Mouse (Mus musculus) embryo, embryonic 10 days (tissue): ENCODE results near the gene Unc13b.

ENCODE experiments used
- DNase-seq: peaks from one replicate; pipeline ENCODE4 v3.0.0-alpha.2; 2015; ENCODE audit warnings: low spot score

Gene Unc13b

DNA sequence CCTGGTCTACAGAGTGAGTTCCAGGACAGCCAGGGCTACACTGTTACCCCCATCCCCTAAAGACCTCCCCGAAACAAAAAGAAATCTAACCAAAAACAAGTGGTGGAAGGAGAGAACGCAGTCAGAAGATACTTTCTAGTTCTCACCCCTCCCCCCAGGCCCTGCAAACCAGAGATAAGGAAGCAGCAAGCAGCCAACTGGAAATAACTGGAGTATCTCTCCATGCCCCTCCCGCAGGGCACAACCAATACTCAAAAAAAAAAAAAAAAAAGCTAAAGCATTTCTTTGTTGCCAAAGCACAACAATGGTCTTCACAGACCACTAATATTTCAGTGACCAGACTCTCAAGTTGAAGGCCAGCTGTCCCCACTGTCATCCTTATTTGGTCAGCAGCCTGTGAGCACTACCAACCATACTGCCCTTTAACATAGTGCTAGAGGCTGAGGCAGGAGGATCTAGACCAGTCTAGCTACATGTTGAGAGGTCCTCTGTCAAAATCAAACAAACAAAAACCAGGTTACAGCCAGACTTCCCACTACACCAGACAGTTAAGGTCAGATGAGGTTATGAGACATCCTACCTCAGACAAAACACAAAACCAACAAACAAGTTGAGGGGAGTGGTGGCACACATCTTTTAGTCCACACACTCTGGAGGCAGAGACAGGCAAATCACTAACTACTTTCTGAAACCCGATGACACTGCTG lies 20.7 kb upstream of the Unc13b start:
- DNase-seq: no peak

DNA sequence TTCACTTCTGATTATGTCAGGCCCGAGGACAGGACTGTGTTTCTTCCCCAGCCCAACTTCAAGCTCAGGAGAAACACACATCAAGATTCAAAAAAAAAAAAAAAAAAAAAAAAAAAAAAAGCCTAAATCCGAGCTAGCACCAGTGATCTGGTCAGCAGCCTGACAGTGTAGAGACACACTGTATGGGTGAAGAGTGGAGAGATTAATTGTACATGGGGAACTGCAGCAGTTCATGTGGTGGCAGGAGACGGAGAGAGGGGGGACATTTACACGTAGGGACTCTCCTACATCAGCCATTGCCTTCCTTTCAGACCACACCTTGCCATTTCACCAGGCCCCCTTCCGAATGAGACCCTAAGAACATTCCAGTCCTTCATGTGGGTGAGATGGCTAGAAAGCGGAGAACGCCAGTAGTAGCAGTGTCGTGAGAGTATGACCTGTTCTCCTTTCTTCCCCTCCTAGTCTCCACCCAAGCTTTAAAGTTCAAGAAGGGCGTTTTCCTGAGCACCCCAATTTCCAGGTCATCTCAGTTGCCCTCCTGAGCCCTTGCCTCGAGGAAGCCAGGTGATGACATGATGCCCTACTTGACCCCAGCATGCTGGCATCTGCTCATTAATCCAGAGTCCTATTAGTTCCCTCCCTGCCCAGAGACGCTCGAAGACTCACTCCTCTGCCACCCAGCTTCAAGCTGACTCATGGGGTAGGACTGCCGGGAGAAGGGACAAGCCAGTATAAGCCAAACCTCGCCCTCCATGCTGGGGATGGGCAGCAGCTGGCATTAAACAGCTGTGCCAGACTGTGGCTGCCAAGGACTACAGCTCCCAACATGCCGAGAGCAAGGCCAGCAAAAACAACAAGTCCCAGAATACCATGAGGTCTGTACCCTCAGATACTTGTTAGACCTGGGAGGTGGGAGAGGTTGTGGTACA lies 19.9 kb upstream of the Unc13b start:
- no peak for DNase-seq

DNA sequence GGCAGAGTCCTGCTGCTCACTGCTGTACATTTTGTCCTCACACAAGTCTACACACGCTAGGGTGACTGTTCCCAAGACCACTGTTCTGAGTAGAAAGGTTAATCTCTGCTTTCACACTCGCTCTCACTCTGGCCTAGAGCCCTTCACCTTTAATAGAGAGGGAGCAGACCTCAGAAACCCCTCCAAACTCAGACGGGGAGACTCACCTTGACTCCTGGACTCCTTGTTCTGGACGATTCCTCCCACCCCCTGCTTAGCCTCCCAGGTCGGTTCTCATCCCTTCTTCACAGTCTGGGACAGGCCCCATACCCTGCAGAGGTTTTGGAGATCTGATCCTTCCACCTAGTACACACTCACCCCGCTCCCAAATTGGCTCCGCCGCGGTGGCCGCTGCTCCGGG lies 19.1 kb upstream of the Unc13b start:
- no peak for DNase-seq

DNA sequence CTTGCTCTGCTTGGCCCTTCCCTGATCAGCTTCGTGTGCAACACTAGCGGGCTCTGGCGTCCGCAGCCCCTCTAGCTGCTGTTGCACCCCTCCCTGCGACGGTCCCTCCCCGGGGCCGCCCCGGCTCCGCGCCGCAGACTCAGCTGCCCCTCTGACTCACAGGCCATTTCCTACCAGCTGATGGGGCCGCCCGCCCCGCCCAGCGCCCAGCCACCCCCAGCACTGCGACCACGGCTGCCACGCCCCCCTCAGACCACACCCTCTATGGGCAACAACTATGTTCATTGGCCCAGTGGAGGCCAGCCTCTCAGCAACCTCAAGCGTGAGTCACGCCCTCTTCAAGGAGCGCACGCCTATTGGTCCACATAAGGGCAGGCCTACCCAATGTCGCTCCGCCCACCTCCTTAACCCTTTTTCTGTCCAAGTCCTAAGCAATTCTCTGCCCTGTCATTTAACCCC lies 18.6 kb upstream of the Unc13b start:
- peak; percentile 99 for DNase-seq

DNA sequence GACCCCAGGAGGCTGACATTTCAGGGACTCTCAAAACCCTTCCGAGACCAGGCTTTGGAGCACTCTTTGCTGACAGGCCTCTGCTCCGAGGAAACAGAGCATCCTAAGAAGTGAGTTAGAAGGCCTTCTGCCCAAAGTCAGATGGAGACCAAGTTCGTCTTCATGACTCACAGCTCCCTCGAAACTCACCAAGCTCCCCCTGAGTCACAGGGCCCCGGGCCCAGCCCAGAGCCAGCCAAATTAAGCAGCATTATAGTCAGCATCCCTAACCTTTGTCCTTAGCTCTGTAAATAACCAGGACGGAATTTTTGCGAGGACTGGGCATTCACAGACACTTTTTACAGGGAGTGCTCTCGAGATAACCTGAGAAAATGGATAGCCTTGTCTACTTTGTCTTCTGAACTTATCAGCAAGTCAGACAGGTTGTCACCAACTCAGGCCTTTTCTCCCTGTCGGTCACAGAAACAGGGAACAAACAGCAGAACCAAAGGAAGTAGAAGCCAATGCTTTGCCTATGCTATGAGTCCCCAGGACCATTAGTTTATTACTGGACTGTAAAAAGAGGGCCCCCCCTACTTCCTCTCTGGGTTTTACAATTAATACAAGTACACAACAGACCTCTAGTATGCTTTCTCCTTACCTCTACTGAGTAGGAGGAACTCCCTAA lies 17.7 kb upstream of the Unc13b start:
- no peak for DNase-seq

DNA sequence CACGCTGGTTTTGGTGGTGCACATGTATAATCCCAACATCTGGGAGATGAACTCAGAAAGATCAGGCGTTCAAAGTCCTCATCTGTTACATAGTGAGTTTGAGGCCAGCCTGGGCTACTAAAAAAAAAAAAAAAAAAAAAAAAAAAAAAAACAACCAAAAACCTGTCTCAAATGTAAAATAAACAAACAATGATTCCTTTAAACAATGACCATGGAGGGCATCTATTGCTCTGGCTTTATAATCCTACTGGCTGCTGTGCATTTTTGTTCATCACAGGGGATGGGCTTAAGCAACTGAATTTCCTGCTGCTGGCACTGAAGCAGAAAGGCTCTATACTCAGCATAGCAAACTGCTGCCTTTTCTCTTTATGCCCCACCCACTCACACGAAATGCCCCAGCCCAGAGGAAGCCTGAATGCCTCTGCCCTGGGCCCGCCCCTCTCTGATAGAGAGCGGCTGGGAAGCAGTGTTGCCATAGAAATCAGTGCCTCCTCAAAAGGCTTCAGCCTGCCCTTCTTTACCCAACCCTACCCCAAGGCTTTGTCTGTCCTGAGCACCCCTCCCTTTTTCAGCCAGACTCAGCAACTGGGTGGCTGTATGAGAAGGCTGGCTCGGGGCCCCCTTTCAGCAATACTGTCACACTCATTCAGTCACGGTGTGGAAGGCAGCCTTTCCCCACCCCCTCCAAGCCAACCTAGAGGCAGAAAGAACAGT lies 15.0 kb upstream of the Unc13b start:
- peak; percentile 90 for DNase-seq

DNA sequence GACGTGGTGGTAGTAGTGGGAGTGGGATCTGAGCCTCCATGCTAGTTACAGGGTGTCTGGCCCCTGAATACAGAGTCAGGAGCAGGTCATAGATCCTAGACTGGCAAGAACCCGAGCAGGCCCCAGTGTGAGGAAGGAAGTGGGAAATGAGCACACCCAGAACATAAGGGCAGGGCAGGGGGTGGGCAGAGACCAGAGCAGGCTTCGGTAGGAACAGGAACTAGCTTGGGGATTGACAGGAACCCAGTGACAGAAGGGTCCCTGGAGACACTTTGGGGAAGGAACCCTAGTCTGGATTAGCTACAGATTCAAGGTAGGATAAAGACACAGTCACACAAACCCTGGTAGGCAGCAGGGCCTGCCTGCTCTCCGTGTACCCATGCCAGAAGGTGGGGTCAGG lies 14.1 kb upstream of the Unc13b start:
- DNase-seq: no peak

DNA sequence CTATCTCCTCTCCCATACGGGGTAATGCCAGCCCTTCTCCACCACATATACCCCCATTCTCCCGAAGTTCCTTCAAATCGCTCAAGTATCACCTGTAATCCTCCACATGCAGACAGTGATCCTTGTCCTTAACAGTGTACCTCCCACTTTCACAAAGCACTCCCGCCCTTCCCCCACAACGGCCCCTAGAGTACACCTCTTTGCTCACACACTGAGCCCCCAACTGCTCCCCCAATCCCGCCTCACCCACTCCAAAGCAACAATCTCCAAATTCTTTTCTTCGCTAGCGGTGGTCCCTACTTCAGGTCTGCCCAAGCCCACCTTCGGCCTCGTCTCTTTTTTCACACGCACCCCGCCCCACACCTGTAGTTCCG lies 13.5 kb upstream of the Unc13b start:
- DNase-seq: no peak

DNA sequence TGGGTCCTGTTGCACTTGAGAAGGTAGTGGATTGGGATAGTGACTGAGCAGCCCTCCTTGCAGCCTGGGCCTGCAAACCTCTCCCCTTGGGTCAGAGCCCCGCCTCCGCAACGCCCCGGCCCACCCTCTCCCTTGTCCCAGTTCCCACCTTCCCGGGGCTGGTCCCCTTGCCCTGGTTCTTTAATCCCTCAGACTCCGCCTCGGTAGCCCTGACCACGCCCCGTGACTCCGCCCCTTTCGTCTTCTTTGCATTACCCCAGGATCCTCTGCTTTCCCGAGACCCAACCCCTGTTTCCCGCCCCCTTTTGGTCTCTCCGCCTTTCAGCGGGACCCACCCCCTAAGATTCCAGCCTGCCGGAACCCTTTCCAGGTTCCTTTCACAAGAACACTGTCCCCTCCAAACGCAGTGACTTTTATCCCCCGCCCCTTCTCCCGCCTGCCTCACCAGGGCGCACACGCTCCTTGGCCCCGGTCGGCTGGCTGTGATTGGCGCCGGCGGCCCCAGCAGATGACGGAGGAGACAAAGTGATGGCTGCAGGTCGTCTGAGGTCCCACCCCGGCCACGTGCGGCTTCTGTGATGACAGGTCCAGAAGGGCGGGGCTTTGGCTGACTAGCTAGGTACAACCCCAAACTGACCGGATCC lies 13.0 kb upstream of the Unc13b start, which contains the start of gene Fam214b:
Gene Fam214b, minus strand, starts transcription at position 562 of the 644 bp plus-strand sequence.
- DNase-seq: peak; percentile 99

DNA sequence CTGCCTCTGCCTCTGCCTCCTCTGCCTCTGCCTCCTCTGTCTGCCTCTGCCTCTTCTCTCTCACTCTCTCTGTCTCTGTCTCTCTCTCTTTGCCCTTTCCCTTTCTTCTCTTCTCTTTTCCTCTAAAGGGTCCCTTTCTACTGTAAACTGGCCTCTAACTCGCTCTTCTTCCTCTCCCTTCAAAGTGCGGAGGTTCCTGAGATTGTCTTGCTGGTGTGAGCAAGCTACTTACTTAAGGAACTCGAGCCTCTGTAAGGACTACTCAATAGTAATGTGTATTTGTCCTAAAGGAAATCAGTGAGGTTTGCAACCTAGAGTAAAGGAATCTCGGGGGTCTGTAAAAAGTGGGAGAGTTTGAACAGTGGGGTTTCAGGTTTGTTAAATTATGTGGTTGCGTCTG lies 12.1 kb upstream of the Unc13b start:
- DNase-seq: no peak

DNA sequence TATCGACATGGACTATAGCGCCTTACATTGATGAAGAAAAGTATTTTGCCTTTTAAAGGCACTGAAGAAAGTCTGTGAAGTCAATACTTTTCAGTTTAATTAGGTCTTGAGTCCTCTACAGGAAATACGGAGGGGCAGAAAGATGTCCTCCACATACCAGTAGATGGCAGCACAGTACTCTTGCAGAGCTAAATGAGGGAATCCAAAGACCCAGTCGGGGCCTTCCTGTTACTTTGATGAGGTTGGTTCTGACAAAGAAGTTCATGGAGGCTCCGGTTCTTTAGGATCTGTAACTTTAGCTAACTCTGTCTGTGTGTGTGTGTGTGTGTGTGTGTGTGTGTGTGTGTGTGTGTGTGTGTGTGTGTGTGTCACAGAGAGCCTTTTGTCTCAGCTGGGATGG lies 11.5 kb upstream of the Unc13b start:
- peak; percentile 92 for DNase-seq

DNA sequence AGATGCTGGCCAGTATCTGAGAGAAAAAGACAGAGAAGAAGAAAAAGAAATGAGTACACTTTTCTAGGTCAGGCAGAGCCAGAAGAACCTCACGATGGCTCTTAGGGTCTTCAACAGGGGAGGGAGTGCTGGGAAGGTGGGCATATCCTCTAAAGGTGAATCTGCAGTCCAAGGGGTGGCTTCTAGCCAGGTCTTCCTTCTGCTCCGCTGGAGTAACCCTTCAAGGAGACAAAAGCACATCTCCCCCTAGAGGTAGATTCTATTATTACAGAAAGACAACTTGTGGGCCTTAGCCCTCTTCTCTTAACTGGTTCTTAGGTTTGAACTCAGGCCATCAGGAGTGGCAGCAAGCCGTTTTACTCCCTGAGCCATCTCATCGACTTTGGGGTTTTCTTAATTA lies 6.1 kb upstream of the Unc13b start:
- peak; percentile 79 for DNase-seq

DNA sequence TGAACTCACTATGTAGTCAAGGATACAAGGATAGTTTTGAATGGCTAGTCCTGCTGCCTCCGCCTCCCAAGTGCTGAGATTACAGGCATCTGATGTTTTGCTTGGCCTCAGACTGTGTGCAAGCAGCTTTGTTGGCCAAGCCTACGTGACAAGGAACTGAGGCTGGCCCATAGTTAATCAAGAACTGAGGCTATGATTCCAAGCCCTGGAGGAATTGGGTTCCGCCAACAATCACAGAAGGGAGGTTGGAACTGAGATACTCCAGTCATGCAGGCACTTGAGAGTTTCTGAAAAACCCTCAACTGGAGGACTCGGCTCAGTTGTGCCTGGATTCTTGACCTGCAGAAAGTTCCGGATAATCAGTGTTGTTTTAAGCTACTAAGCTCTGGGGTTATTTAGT lies 1.1 kb upstream of the Unc13b start:
- DNase-seq: no peak

DNA sequence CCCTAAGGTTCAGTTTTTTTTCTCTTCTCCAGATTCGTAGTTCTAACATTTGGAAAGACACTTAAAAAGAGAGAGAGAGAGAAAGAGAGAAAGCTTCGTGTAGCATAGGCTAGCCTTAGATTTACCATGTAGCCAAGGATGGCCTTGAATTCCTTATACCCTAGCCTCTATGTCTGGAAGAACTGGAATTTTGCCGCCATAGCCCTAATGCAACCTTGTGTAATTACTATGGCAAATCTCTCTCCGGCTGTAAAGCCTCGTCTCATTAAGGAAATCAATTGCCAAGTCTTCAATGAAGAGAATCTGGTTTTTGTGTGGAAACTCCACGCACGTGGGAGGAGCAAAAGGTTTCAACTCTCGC lies 381 bp upstream of the Unc13b start:
- no peak for DNase-seq

DNA sequence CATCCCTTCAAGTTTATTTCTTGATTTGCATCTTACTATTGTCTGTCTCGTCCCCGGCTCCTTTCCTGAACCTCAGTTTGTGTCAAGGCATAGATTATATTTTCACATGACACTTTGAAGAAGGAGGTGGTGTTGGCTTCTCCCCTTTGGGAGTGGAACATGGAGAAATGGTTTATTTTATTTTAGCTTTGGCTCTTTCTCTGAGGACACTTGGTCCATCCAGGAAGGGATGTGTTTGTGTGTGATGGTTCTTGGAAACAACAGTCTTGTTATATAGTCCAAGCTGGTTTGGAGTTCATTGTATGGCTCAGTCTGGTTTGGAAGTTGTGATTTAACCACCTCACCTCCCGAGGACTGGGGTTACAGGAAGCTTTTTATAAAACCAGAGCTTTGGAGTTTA lies 944 bp downstream of the Unc13b start:
- DNase-seq: no peak

DNA sequence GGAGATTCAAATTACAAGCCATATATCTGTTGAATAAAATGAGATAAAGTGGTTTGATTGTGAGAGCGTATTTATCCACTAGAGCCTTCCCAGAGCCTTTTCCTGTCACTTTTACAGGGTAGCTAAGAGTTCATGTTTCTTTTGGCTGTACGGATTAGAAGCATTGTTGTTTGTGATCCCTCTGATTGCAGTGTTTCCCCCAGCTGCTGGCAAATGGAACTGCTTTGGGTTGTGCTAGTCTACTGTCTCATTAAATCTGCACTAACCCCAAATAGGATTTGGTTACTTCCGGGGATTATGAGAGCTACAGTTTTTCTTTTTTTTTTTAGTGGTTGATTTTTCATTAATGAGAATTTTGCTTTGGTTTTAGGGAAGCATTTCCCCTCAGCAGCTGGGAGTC lies 1.5 kb downstream of the Unc13b start:
- no peak for DNase-seq

DNA sequence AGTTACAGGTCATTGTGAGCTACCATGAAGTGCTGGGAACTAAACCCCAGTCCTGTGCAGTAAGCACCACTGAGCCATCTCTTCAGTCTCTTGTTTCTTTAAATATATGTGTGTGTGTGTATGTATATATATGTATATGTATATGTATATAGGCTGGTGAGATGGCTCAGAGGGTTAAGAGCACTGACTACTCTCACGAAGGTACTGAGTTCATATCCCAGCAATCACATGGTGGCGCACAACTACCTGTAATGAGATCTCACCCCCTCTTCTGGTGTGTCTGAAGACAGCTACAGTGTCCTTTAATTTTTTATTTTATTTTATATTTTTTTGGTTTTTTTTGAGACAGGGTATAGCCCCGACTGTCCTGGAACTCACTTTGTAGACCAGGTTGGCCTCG lies 6.7 kb downstream of the Unc13b start:
- DNase-seq: no peak

DNA sequence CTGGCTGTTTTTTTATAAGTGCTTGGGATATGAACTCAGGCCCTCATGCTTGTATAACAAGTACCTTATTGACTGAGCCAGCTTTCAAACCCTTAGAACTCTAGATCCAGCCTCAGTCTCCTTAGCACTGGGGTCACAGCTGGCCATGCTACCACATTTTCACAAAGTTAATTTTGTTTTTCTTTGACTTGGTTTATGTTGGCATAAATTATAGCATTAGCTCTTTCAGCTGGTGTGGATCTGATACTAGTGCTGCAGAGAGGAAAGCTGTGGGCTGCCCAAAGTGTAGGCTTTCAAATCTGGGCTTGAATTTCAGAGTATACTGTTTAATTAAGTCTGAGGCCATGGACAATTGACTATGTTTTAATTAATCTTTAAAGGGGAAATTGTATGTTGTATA lies 16.2 kb downstream of the Unc13b start:
- no peak for DNase-seq

DNA sequence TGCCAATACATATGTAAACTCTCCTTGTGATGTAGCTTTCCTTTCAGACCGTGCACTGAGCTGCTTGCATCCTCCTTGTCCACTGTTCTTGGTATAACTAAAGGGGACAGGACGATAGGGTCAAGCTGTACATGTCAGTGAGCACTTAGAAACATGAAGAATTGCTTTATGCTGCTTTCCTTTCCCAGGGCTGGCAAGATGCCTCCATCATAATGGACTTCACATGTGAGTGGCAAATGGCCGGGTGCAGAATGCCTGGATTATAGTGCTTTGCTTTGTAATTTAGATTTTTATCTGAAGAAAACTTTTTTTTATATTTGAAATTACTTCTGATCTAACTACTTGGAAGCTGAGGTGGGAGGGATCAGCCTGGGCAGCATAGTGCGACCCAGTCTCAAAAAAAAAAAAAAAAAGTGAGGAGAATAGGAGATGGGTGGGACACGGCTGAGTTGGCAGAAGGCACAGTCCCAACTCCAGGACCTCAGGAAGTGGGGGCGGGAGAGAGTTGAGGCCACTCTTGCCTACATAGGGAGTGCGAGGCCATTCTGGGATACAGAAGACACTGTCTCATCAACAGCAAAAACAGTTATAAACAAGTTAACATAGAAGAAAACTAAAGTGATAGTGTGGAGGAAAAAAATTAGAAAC lies 19.4 kb downstream of the Unc13b start:
- DNase-seq: no peak

DNA sequence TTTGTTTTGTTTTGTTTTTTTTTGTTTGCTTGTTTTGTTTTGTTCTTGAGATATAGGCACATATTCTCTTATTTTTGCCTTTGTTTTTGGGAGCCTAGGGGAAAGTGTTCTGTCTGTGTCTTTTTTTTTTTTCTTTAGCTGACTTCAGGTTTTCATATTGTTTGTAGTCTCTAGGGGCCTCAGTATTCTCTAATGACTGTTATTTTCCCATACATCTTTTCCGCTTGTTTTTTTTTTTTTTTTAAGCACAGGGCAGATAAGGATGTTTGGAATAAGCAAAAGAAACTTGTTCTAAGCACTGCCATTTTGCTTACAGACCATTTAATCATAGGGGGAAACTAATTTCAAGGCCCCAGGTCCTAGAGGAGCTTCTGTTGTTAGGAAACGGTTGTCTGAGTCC lies 23.7 kb downstream of the Unc13b start:
- DNase-seq: no peak

DNA sequence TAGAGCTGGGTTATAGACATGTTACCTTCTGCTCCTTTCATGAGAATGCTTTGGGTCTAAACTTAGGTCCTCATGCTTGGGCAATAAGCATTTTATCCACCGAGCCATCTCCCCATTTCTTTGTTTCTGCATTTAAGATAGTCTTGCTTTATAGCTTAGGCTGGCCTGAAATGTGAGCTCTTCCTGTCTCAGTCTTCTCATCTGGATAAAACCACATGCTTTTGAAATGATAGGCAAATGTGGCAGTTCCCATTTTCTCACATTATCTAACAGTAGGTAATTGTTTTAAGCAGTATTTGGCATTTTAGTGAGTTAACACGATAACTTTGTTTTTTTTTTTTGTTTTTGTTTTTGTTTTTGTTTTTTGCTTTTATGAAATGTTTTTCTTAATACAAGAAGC lies 31.2 kb downstream of the Unc13b start:
- no peak for DNase-seq
